10 mouse cellular contexts compared by ENCODE assay signal in the genomic region with DNA sequence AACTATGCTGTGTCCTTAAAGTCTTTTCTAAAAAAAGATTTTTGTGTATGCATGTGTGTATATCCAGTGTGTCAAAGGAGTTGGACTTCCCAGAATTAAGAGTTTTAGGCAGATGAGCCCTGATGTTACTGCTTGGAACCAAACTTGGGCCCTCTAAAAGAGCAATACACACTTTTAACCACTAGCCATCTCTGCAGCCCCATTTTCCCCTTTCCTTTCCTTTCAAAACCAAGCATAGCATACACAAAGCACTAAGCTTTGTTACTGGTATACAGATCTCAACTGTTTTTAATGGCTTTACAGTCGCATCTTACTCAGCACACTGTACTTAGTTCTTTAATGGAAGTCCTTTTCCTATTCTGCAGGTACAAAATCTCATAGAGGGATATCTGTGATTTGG. TPM values are rescaled to one million over a fixed set of nuclear protein-coding genes. Genes with fewer than 3 reads are reported as not detected.
DNase-seq lines count a peak whose midpoint lies in the region; ATAC-seq and TF ChIP-seq lines count a peak whose summit lies in the region.
"Had no signal": no experiment of that assay in that cellular context is flagged by ENCODE, and none has a peak within 500 bp of the region (broad histone marks: within the 10 kb centered on the region; RNA-seq: fewer than 3 reads in every experiment).

No protein-coding gene starts in this region.

- WGBS in neural tube, embryonic 11.5 days, result 88% methylated on average over 1 of the region's 1 CpGs
- 76% methylated on average over 1 of the region's 1 CpGs for WGBS in forebrain, embryonic 11.5 days
- WGBS in liver, embryonic 12.5 days (ENCODE audit: insufficient replicate concordance), result 84% methylated on average over 1 of the region's 1 CpGs
- WGBS in stomach, postnatal 0 days, result 76% methylated on average over 1 of the region's 1 CpGs

- TF ChIP-seq EP300 in stomach, postnatal 0 days (optimal IDR thresholded peaks at IDR 0.05), result no peak

- intact Hi-C loops in gastrocnemius, postnatal 36 days (cut with DNase I), result no loop called here

- no peak overlapping the region for H3K27ac ChIP-seq in neural tube, embryonic 11.5 days (ENCODE audit: low read depth, low read length)
- no peak overlapping the region; the same call in 1 of the 2 replicates for H3K27ac ChIP-seq in forebrain, embryonic 11.5 days (ENCODE audit: low read depth, low read length)
- no peak overlapping the region for H3K27ac ChIP-seq in liver, embryonic 12.5 days
- H3K27ac ChIP-seq in stomach, postnatal 0 days (replicated peaks), result no peak overlapping the region

- H3K9me3 ChIP-seq in neural tube, embryonic 11.5 days (ENCODE audit: control insufficient read depth, low read length), result no peaks in the 10 kb centered on the region
- no peaks in the 10 kb centered on the region for H3K9me3 ChIP-seq in forebrain, embryonic 11.5 days (ENCODE audit: control insufficient read depth, low read length)
- no peaks in the 10 kb centered on the region for H3K9me3 ChIP-seq in liver, embryonic 12.5 days (replicated peaks)
- H3K9me3 ChIP-seq in stomach, postnatal 0 days (ENCODE audit: control insufficient read depth, low read length), result no peaks in the 10 kb centered on the region

- peak overlapping the region; percentile 54 for H3K4me2 ChIP-seq in neural tube, embryonic 11.5 days (ENCODE audit: low read depth)
- H3K4me2 ChIP-seq in forebrain, embryonic 11.5 days (ENCODE audit: low read depth, low read length, severe bottlenecking), result peak overlapping the region; percentile 81
- peak overlapping the region; percentile 88 for H3K4me2 ChIP-seq in liver, embryonic 12.5 days
- peak overlapping the region; percentile 85 for H3K4me2 ChIP-seq in stomach, postnatal 0 days (replicated peaks; ENCODE audit: low read depth)

- peaks cover 6% of the 10 kb centered on the region for H3K36me3 ChIP-seq in neural tube, embryonic 11.5 days (ENCODE audit: control insufficient read depth, insufficient read depth, low read length)
- H3K36me3 ChIP-seq in forebrain, embryonic 11.5 days (ENCODE audit: control insufficient read depth, insufficient read depth, low read length), result peaks cover 6% of the 10 kb centered on the region; the same call in 1 of the 2 replicates
- peaks cover 59% of the 10 kb centered on the region for H3K36me3 ChIP-seq in liver, embryonic 12.5 days
- peaks cover 12% of the 10 kb centered on the region for H3K36me3 ChIP-seq in stomach, postnatal 0 days (ENCODE audit: control insufficient read depth, insufficient read depth, low read length)

- ATAC-seq in neural tube, embryonic 11.5 days (ENCODE audit: insufficient read depth, low FRiP score, low TSS enrichment), result no peak
- no peak for ATAC-seq in forebrain, embryonic 11.5 days (replicated peaks; ENCODE audit: low FRiP score)
- ATAC-seq in liver, embryonic 12.5 days, result no peak
- no peak for ATAC-seq in stomach, postnatal 0 days (ENCODE audit: low FRiP score, low TSS enrichment)

- H3K4me1 ChIP-seq in neural tube, embryonic 11.5 days (ENCODE audit: control insufficient read depth, insufficient read depth, low read length), result peaks cover 4% of the 10 kb centered on the region; the same call in 1 of the 2 replicates
- peaks cover 2% of the 10 kb centered on the region; the same call in 1 of the 2 replicates for H3K4me1 ChIP-seq in forebrain, embryonic 11.5 days (replicated peaks; ENCODE audit: control insufficient read depth, insufficient read depth, low read length)
- H3K4me1 ChIP-seq in liver, embryonic 12.5 days, result peaks cover 19% of the 10 kb centered on the region
- H3K4me1 ChIP-seq in stomach, postnatal 0 days (replicated peaks; ENCODE audit: control insufficient read depth, insufficient read depth), result no peaks in the 10 kb centered on the region

- H3K27me3 ChIP-seq in neural tube, embryonic 11.5 days (ENCODE audit: control insufficient read depth, insufficient read depth, low read length), result no peaks in the 10 kb centered on the region
- H3K27me3 ChIP-seq in forebrain, embryonic 11.5 days (ENCODE audit: control insufficient read depth, insufficient read depth, low read length), result no peaks in the 10 kb centered on the region
- H3K27me3 ChIP-seq in liver, embryonic 12.5 days (replicated peaks), result no peaks in the 10 kb centered on the region
- no peaks in the 10 kb centered on the region for H3K27me3 ChIP-seq in stomach, postnatal 0 days (ENCODE audit: control insufficient read depth, insufficient read depth, low read length)

- H3K9ac ChIP-seq in neural tube, embryonic 11.5 days (ENCODE audit: low read length), result no peak overlapping the region; the same call in 1 of the 2 replicates
- H3K9ac ChIP-seq in forebrain, embryonic 11.5 days (ENCODE audit: low read length), result peak overlapping the region; percentile 86
- H3K9ac ChIP-seq in liver, embryonic 12.5 days, result peak overlapping the region; percentile 90
- H3K9ac ChIP-seq in stomach, postnatal 0 days (ENCODE audit: low read length), result peak overlapping the region; percentile 88

- TF ChIP-seq CTCF in stomach, postnatal 0 days (IDR thresholded peaks at IDR 0.05; ENCODE audit: low read depth), result no peak

- H3K4me3 ChIP-seq in neural tube, embryonic 11.5 days (ENCODE audit: low read depth, low read length), result peak overlapping the region; percentile 63
- H3K4me3 ChIP-seq in forebrain, embryonic 11.5 days (ENCODE audit: low read depth, low read length), result peak overlapping the region; percentile 82
- H3K4me3 ChIP-seq in liver, embryonic 12.5 days, result peak overlapping the region; percentile 89
- H3K4me3 ChIP-seq in stomach, postnatal 0 days (ENCODE audit: low read depth, low read length), result peak overlapping the region; percentile 72

- DNase-seq in neural tube, embryonic 11.5 days (ENCODE audit: low spot score), result no peak
- DNase-seq in neural tube, embryonic 10.5 days (ENCODE audit: extremely low spot score, low spot score), result no peak
- DNase-seq in forebrain, embryonic 11.5 days (ENCODE audit: low spot score), result no peak
- no peak for DNase-seq in stomach, postnatal 0 days (ENCODE audit: low spot score)
- DNase-seq in gastrocnemius, postnatal 36 days, result no peak
- DNase-seq in ovary, postnatal 36 days (ENCODE audit: low spot score), result no peak
- DNase-seq in ovary, postnatal 14 days (ENCODE audit: low spot score), result no peak
- DNase-seq: cerebellum, postnatal 25 days; lung, postnatal 36 days had no signal

RNA-seq across cellular contexts. Expression of a gene that starts 1.4 kb away (rescaled TPM):
- 21.0 and 24.1 TPM in 2 replicates for polyA plus RNA-seq in neural tube, embryonic 11.5 days (2014; fragmentation: Nextera tagmentation; extraction: Ambion mirVana)
- 28.1 and 28.6 TPM in 2 replicates for polyA plus RNA-seq in forebrain, embryonic 11.5 days (2014; fragmentation: Nextera tagmentation; extraction: Ambion mirVana)
- 17.9 and 18.8 TPM in 2 replicates for polyA plus RNA-seq in liver, embryonic 12.5 days (2016; fragmentation: Nextera tagmentation; extraction: Ambion mirVana)
- polyA plus RNA-seq in stomach, postnatal 0 days (2015; fragmentation: Nextera tagmentation; extraction: Ambion mirVana), result 15.0 and 16.4 TPM in 2 replicates
- 1 to 10 TPM; 6.1 to 7.8 TPM for total RNA-seq in gastrocnemius, postnatal 36 days (2021)

RNA-seq across cellular contexts. Expression of a gene that starts 13.1 kb away (rescaled TPM):
- polyA plus RNA-seq in neural tube, embryonic 11.5 days (2014; fragmentation: Nextera tagmentation; extraction: Ambion mirVana), result not detected in 2 replicates
- 0.37 TPM in 1 of 2 replicates, not detected in the other for polyA plus RNA-seq in forebrain, embryonic 11.5 days (2014; fragmentation: Nextera tagmentation; extraction: Ambion mirVana)
- not detected in 2 replicates for polyA plus RNA-seq in liver, embryonic 12.5 days (2016; fragmentation: Nextera tagmentation; extraction: Ambion mirVana)
- not detected in 2 replicates for polyA plus RNA-seq in stomach, postnatal 0 days (2015; fragmentation: Nextera tagmentation; extraction: Ambion mirVana)
- 1 to 10 TPM in 1 of 2 experiments, not detected in 1; 1.2 TPM for total RNA-seq in gastrocnemius, postnatal 36 days (2021)

RNA-seq across cellular contexts. Expression of a gene that starts 35.5 kb away (rescaled TPM):
- polyA plus RNA-seq in neural tube, embryonic 11.5 days (2014; fragmentation: Nextera tagmentation; extraction: Ambion mirVana), result 235 and 246 TPM in 2 replicates
- 271 and 307 TPM in 2 replicates for polyA plus RNA-seq in forebrain, embryonic 11.5 days (2014; fragmentation: Nextera tagmentation; extraction: Ambion mirVana)
- polyA plus RNA-seq in liver, embryonic 12.5 days (2016; fragmentation: Nextera tagmentation; extraction: Ambion mirVana), result 45.2 and 46.2 TPM in 2 replicates
- polyA plus RNA-seq in stomach, postnatal 0 days (2015; fragmentation: Nextera tagmentation; extraction: Ambion mirVana), result 44.6 and 47.2 TPM in 2 replicates
- 10 to 100 TPM; 18.9 to 20.1 TPM for total RNA-seq in gastrocnemius, postnatal 36 days (2021)

RNA-seq across cellular contexts. Expression of a gene that starts 42.6 kb away (rescaled TPM):
- polyA plus RNA-seq in neural tube, embryonic 11.5 days (2014; fragmentation: Nextera tagmentation; extraction: Ambion mirVana), result 105 and 107 TPM in 2 replicates
- 94.8 and 95.3 TPM in 2 replicates for polyA plus RNA-seq in forebrain, embryonic 11.5 days (2014; fragmentation: Nextera tagmentation; extraction: Ambion mirVana)
- 41.5 and 45.9 TPM in 2 replicates for polyA plus RNA-seq in liver, embryonic 12.5 days (2016; fragmentation: Nextera tagmentation; extraction: Ambion mirVana)
- 93.8 and 94.8 TPM in 2 replicates for polyA plus RNA-seq in stomach, postnatal 0 days (2015; fragmentation: Nextera tagmentation; extraction: Ambion mirVana)
- total RNA-seq in gastrocnemius, postnatal 36 days (2021), result 10 to 100 TPM; 53.1 to 54.2 TPM
